Mouse (Mus musculus) lung, embryonic 14.5 days (tissue): ENCODE data around the gene Cux1. TPM values are rescaled to one million over a fixed set of nuclear protein-coding genes. Genes with fewer than 3 reads are reported as not detected.

ENCODE experiments used
- ATAC-seq: fragments of 200-750 bp; cut with Nextera tagmentation; 2 replicates; pipeline ENCODE4 v1.8.0; 2017; ENCODE audit warnings: mild to moderate bottlenecking, moderate TSS enrichment, moderate library complexity; ENCODE audit not compliant: insufficient read depth
- DNase-seq: peaks from one replicate; pipeline ENCODE4 v3.0.0-alpha.2; 2015
- H3K27ac ChIP-seq: fragments of 300-500 bp; sonication (generic); 2 replicates; pipeline ENCODE4 v1.5.1; 2014; ENCODE audit warnings: low read depth, mild to moderate bottlenecking, moderate library complexity
- H3K27me3 ChIP-seq: fragments of 300-500 bp; sonication (generic); 2 replicates; pipeline ENCODE4 v1.6.1; 2014; ENCODE audit warnings: low read length, control low read depth; ENCODE audit not compliant: insufficient read depth
- H3K36me3 ChIP-seq: fragments of 300-500 bp; sonication (generic); 2 replicates; pipeline ENCODE4 v1.6.1; 2014; ENCODE audit warnings: control low read depth; ENCODE audit not compliant: insufficient read depth
- H3K4me1 ChIP-seq: fragments of 300-500 bp; sonication (generic); 2 replicates; pipeline ENCODE4 v1.6.1; 2014; ENCODE audit warnings: antibody characterized with exemption, control low read depth; ENCODE audit not compliant: insufficient read depth
- H3K4me2 ChIP-seq: fragments of 300-500 bp; sonication (generic); 2 replicates; pipeline ENCODE4 v1.6.1; 2014; ENCODE audit warnings: mild to moderate bottlenecking
- H3K4me3 ChIP-seq: fragments of 300-500 bp; sonication (generic); 2 replicates; pipeline ENCODE4 v1.5.1; 2014; ENCODE audit warnings: low read depth, low read length
- H3K9ac ChIP-seq: fragments of 300-500 bp; sonication (generic); 2 replicates; pipeline ENCODE4 v1.6.1; 2014
- H3K9me3 ChIP-seq: fragments of 300-500 bp; sonication (generic); 2 replicates; pipeline ENCODE4 v1.6.1; 2016; ENCODE audit warnings: low read depth, low read length, control low read depth
- CTCF ChIP-seq: IDR thresholded peaks from 2 replicates; pipeline ENCODE4 v1.5.1; 2016; ENCODE audit warnings: antibody characterized with exemption, low read depth
- WGBS: fragments of 180-500 bp; shearing (Covaris S2); extraction: QIAGEN DNeasy Blood & Tissue Kit; methylation state at CpG from one replicate; pipeline ENCODE4 v1.1.7; 2014; 5-methylcytosine and 5-hydroxymethylcytosine counted together
- polyA plus RNA-seq: library from polyadenylated mRNA; unstranded; fragments of >200 nt; fragmentation: Nextera tagmentation; extraction: Ambion mirVana; gene quantifications from 2 replicates; pipeline ENCODE4 v1.2.1, GENCODE M21; 2014

The Cux1 gene
- polyA plus RNA-seq, 1 experiment from 2014 or later = 104 TPM

GRCm38 (mm10) chr5:136485397-136485796 lies 81.9 kb downstream of the Cux1 start:
- 92% methylated on average over 6 of the region's 6 CpGs for WGBS
- no peak for DNase-seq

GRCm38 (mm10) chr5:136482434-136482833 lies 84.9 kb downstream of the Cux1 start:
- Histone ChIP-seq H3K9me3 (no peaks in the 10 kb centered on the region), H3K9ac (no peak overlapping the region), H3K27ac (no peak overlapping the region), H3K4me2 (no peak overlapping the region), H3K36me3 (peaks cover 29% of the 10 kb centered on the region; the same call in 1 of the 2 replicates), H3K4me3 (no peak overlapping the region), H3K4me1 (no peaks in the 10 kb centered on the region), H3K27me3 (no peaks in the 10 kb centered on the region)
- ATAC-seq (no peak), DNase-seq (no peak)
- 71% methylated on average over 1 of the region's 1 CpGs for WGBS
- TF ChIP-seq CTCF = no peak

More at GRCm38 (mm10) chr5:136485397-136485796, 81.9 kb downstream of the Cux1 start:
- no peak for TF ChIP-seq CTCF
- ATAC-seq = no peak
- Histone ChIP-seq H3K27me3 (no peaks in the 10 kb centered on the region), H3K9me3 (no peaks in the 10 kb centered on the region), H3K36me3 (peaks cover 29% of the 10 kb centered on the region; the same call in 1 of the 2 replicates), H3K4me2 (no peak overlapping the region), H3K4me3 (no peak overlapping the region), H3K9ac (no peak overlapping the region), H3K4me1 (no peaks in the 10 kb centered on the region), H3K27ac (no peak overlapping the region)

- Histone ChIP-seq H3K4me1 (no peaks in the 10 kb centered on the region), H3K27me3 (no peaks in the 10 kb centered on the region), H3K9me3 (no peaks in the 10 kb centered on the region), H3K36me3 (peaks cover 35% of the 10 kb centered on the region; the same call in 1 of the 2 replicates), H3K27ac (no peak overlapping the region), H3K9ac (no peak overlapping the region), H3K4me2 (no peak overlapping the region), H3K4me3 (no peak overlapping the region)
- 84% methylated on average over 7 of the region's 7 CpGs for WGBS
- no peak for TF ChIP-seq CTCF
- DNase-seq = no peak
- no peak for ATAC-seq
Measured at GRCm38 (mm10) chr5:136480541-136480940, 86.7 kb downstream of the Cux1 start.

GRCm38 (mm10) chr5:136479801-136480200 lies 87.5 kb downstream of the Cux1 start:
- Histone ChIP-seq H3K4me1 (no peaks in the 10 kb centered on the region), H3K4me3 (no peak overlapping the region), H3K9me3 (no peaks in the 10 kb centered on the region), H3K9ac (no peak overlapping the region), H3K27ac (no peak overlapping the region), H3K4me2 (no peak overlapping the region), H3K36me3 (peaks cover 28% of the 10 kb centered on the region; the same call in 1 of the 2 replicates), H3K27me3 (no peaks in the 10 kb centered on the region)
- 74% methylated on average over 4 of the region's 4 CpGs for WGBS
- DNase-seq (no peak), ATAC-seq (no peak)
- no peak for TF ChIP-seq CTCF

- TF ChIP-seq CTCF = no peak
Measured at GRCm38 (mm10) chr5:136479024-136479763, 88.1 kb downstream of the Cux1 start.

GRCm38 (mm10) chr5:136476272-136476671 lies 91.0 kb downstream of the Cux1 start:
- H3K4me1 ChIP-seq = 0 out of 2 replicates have a peak, but pooled peaks cover 3% of the 10 kb centered on the region

More at GRCm38 (mm10) chr5:136479024-136479763, 88.1 kb downstream of the Cux1 start:
- H3K4me2 ChIP-seq = no peak overlapping the region
- peaks cover 23% of the 10 kb centered on the region; the same call in 1 of the 2 replicates for H3K36me3 ChIP-seq
- ATAC-seq (no peak), DNase-seq (no peak)
- no peaks in the 10 kb centered on the region for H3K27me3 ChIP-seq
- H3K9me3 ChIP-seq = no peaks in the 10 kb centered on the region
- H3K4me3 ChIP-seq = no peak overlapping the region
- WGBS = 80% methylated on average over 6 of the region's 6 CpGs
- no peak overlapping the region for H3K27ac ChIP-seq
- no peak overlapping the region for H3K9ac ChIP-seq
- no peaks in the 10 kb centered on the region for H3K4me1 ChIP-seq

GRCm38 (mm10) chr5:136475161-136475560 lies 92.1 kb downstream of the Cux1 start:
- no peak for DNase-seq
- H3K4me3 ChIP-seq = no peak overlapping the region
- no peak for ATAC-seq
- H3K27me3 ChIP-seq = no peaks in the 10 kb centered on the region
- H3K36me3 ChIP-seq = 0 out of 2 replicates have a peak, but pooled peaks cover 6% of the 10 kb centered on the region
- 0 out of 2 replicates have a peak, but pooled peaks cover 3% of the 10 kb centered on the region for H3K4me1 ChIP-seq
- H3K27ac ChIP-seq = no peak overlapping the region
- no peak overlapping the region for H3K9ac ChIP-seq
- no peak for TF ChIP-seq CTCF
- WGBS = 94% methylated on average over 1 of the region's 1 CpGs
- H3K4me2 ChIP-seq = no peak overlapping the region
- H3K9me3 ChIP-seq = no peaks in the 10 kb centered on the region

More at GRCm38 (mm10) chr5:136476272-136476671, 91.0 kb downstream of the Cux1 start:
- Histone ChIP-seq H3K9ac (no peak overlapping the region), H3K9me3 (no peaks in the 10 kb centered on the region), H3K36me3 (peaks cover 9% of the 10 kb centered on the region; the same call in 1 of the 2 replicates), H3K27me3 (no peaks in the 10 kb centered on the region), H3K4me2 (no peak overlapping the region), H3K4me3 (no peak overlapping the region), H3K27ac (0 out of 2 replicates have a peak overlapping the region, but pooled peaks have one; percentile 8)
- no peak for TF ChIP-seq CTCF
- no peak for ATAC-seq
- DNase-seq = no peak
- 73% methylated on average over 3 of the region's 3 CpGs for WGBS
